Mouse (Mus musculus) adrenal gland, adult 18-20 months (tissue): ENCODE measurements around the gene Arhgdib. TPM values are rescaled to one million over a fixed set of nuclear protein-coding genes. Genes with fewer than 3 reads are reported as not detected.
"Not testable (repeated sequence)": the region's sequence is repeated elsewhere in the genome, so short reads cannot be mapped to it uniquely, and the experiment has no call there.

Source experiments
- DNase-seq, 2 experiments: peaks; one replicate each; pipeline ENCODE4 v3.0.0; 2021 to 2022; ENCODE audit warnings: low spot score in 2 of 2
- long read RNA-seq, 2 experiments: library from polyadenylated mRNA; stranded (forward); transcript quantifications; one replicate each; pipeline ENCODE4 v2.0.0; 2021
- total RNA-seq, 2 experiments: library from RNA; stranded (reverse); gene quantifications; 1 replicate in 1 of 2; 2 replicates in 1 of 2; pipeline ENCODE4 v1.2.3; 2021

Arhgdib gene
- total RNA-seq: 10 to 100 TPM; 20.0 to 25.7 TPM
- long read RNA-seq, experiment 1, transcript Arhgdib-201 (6 exons, 1,193 nt): major isoform, 10 of 13 reads
- long read RNA-seq, experiment 1, partial matches to known transcripts: 0 of 13 reads
- long read RNA-seq, experiment 1, other reads (novel, unspliced or antisense): 1 of 13 reads
- long read RNA-seq, experiment 2, transcript Arhgdib-201 (6 exons, 1,193 nt): major isoform, 21 of 26 reads
- long read RNA-seq, experiment 2, transcript Arhgdib-203 (6 exons, 1,153 nt): minor isoform, 5 of 26 reads
- long read RNA-seq, experiment 2, partial matches to known transcripts: 0 of 26 reads
- long read RNA-seq, experiment 2, other reads (novel, unspliced or antisense): 0 of 26 reads

- no peak for DNase-seq
These were observed at the start of gene Arhgdib for GRCm38 (mm10) chr6:136941051-136942021. Gene Arhgdib (minus strand): TSS chr6:136941899.

GRCm38 (mm10) chr6:136990557-136990956, 48.9 kb upstream of the Arhgdib start:
- DNase-seq: no peak

GRCm38 (mm10) chr6:136989824-136990497, 48.3 kb upstream of the Arhgdib start:
- DNase-seq: no peak

- DNase-seq: no peak
These were observed 46.9 kb upstream of the Arhgdib start for GRCm38 (mm10) chr6:136988536-136989060.

- no peak for DNase-seq
These were observed 45.0 kb upstream of the Arhgdib start for GRCm38 (mm10) chr6:136986718-136987117.

- DNase-seq: no peak
These were observed 44.3 kb upstream of the Arhgdib start for GRCm38 (mm10) chr6:136986019-136986418.

- DNase-seq: no peak
These were observed 41.5 kb upstream of the Arhgdib start for GRCm38 (mm10) chr6:136983201-136983600.

GRCm38 (mm10) chr6:136982581-136982980, 40.9 kb upstream of the Arhgdib start:
- no peak for DNase-seq

- DNase-seq: no peak
These were observed 38.6 kb upstream of the Arhgdib start for GRCm38 (mm10) chr6:136980331-136980746.

- no peak for DNase-seq
These were observed 37.8 kb upstream of the Arhgdib start for GRCm38 (mm10) chr6:136979274-136980082.

- not testable (repeated sequence) for DNase-seq
These were observed 27.2 kb upstream of the Arhgdib start for GRCm38 (mm10) chr6:136968877-136969276.

- DNase-seq: no peak
These were observed 25.8 kb upstream of the Arhgdib start for GRCm38 (mm10) chr6:136967466-136967865.

- no peak for DNase-seq
These were observed 24.2 kb upstream of the Arhgdib start for GRCm38 (mm10) chr6:136965912-136966311.

- DNase-seq: no peak
These were observed 23.2 kb upstream of the Arhgdib start for GRCm38 (mm10) chr6:136964609-136965510.

- DNase-seq: no peak
These were observed 21.3 kb upstream of the Arhgdib start for GRCm38 (mm10) chr6:136962957-136963356.

- DNase-seq: no peak
These were observed 17.4 kb upstream of the Arhgdib start for GRCm38 (mm10) chr6:136959131-136959530.

- no peak for DNase-seq
These were observed 15.4 kb upstream of the Arhgdib start for GRCm38 (mm10) chr6:136957062-136957461.

GRCm38 (mm10) chr6:136955240-136955639, 13.5 kb upstream of the Arhgdib start:
- DNase-seq: no peak

- no peak for DNase-seq
These were observed 13.0 kb upstream of the Arhgdib start for GRCm38 (mm10) chr6:136954715-136955114.
